Mouse (Mus musculus) cerebellum, adult 11 months (tissue): ENCODE measurements at regions not wholly inside any gene's neighbourhood (a gene's known extent, or its start where the extent isn't known, plus 50 kb on each side); places are given as distances from the start of the nearest gene placed in this dataset.

Experiments used
- DNase-seq: peaks from one replicate; pipeline ENCODE4 v3.0.0; 2022

- DNase-seq, result no peak
Measured at GRCm38 (mm10) chr16:46331336-46331735, 167.0 kb downstream of the Nectin3 start.

GRCm38 (mm10) chr16:46299079-46299721 is 144.3 kb upstream of the Gm4737 start:
- DNase-seq, result no peak

- no peak for DNase-seq
Measured at GRCm38 (mm10) chr16:46297192-46297591, 142.3 kb upstream of the Gm4737 start.

- DNase-seq, result no peak
Measured at GRCm38 (mm10) chr16:46296412-46296811, 141.5 kb upstream of the Gm4737 start.

- no peak for DNase-seq
Measured at GRCm38 (mm10) chr16:46293831-46294230, 139.0 kb upstream of the Gm4737 start.

GRCm38 (mm10) chr16:46291067-46291833 is 136.4 kb upstream of the Gm4737 start:
- no peak for DNase-seq

DNA sequence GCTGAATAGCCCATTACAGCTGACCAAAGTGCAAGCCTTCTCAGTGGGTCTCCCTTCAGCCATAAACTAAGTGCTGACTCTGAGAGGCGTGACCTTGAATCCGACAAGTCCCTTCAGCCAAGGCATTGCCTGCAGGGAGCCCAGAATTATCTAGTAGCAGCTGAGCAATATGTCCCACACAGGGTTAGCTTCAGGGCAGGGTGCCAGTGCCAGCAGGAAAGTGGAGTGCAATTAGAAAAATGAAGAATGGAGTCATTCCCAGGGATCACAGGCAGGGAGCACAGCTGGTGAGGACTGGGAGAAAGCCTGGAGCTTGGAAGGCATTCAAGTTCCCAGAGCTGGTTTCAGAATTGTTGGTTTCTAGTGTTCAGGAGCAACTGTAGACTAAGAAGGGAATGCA is 135.3 kb upstream of the Gm4737 start:
- peak; percentile 44 for DNase-seq

- DNase-seq, result no peak
Measured at GRCm38 (mm10) chr16:46267533-46267932, 112.7 kb upstream of the Gm4737 start.

- no peak for DNase-seq
Measured at GRCm38 (mm10) chr16:46251639-46252038, 96.8 kb upstream of the Gm4737 start.

DNA sequence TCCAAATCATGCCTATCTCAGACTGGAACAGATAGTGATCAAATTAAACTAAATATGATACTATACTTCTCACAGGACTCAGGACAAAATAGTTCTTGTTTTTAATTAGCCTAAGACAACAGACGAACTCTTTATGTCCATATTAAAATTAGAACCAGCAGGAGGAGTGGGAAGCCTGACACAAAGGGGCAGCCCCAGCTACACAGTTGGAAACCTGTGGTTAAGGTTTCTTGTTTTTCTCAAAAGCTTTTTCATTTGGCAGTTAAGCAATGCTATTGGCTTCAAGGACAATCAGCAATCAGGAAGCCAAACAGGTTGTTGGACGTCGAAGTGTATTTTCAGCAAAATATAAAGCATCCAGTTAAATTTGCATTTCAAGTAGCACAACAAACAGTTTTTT is 96.1 kb upstream of the Gm4737 start:
- no peak for DNase-seq

DNA sequence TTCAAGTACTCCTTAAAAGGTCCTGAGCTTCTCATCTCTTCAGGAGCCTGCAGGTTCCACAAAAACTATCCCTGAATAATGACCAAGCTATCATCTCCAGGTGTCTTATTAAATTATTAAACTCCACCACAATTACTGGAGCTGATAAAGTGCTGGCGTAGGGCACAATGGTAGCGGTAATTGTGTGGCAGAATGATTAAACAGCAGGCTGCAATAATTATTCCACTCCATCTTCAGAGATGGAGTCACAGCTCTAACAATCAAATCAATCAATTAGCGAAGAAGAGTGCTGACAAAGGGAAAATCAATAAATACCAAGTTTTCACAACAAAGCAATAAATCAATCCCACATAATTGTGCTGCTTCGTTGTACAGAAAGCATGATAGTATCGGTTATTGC is 90.7 kb upstream of the Gm4737 start:
- DNase-seq, result no peak

DNA sequence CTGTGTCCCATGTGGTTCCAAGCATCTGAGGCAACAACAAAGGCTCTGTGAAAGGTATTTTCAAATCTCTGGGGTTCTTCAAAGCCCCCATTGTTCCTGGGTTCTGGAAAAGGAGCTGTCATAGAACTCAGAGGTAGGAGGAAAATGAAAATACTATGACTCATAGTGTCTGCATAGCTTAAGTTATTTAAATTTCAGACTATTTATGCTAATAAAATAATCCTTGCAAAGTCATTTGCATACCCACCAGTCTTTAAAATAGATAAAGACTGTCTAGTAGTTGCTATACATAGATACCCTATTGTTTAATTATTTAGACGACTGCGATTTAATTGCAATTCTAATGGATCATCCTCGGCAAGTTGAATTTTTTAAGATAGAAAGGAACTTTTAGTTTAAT is 73.9 kb upstream of the Gm4737 start:
- no peak for DNase-seq

DNA sequence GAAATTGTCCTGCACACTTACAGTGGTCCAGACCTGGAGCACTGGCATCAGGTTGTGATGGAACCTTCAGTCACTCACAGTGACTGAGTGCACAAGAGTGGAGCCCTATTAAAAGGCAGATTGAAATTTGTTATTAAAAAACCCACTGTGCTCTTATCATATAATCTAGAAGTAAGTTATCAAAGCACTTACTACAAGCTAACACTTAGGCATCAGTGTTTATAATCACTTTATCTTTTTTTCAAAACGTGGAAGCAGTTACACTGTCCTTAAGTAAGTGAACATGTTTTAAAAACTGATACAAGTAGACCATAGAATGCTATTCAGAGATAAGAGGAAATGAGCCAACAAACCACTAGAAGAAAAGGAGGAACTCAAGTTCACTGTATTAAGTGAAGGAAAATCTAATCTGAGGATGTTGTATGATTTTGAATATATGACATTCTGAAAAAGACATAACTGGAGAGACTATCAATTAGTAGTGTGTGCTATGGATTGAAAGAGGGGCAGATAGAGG is 68.3 kb upstream of the Gm4737 start:
- DNase-seq, result no peak

GRCm38 (mm10) chr16:46212504-46212903 is 57.6 kb upstream of the Gm4737 start:
- no peak for DNase-seq

DNA sequence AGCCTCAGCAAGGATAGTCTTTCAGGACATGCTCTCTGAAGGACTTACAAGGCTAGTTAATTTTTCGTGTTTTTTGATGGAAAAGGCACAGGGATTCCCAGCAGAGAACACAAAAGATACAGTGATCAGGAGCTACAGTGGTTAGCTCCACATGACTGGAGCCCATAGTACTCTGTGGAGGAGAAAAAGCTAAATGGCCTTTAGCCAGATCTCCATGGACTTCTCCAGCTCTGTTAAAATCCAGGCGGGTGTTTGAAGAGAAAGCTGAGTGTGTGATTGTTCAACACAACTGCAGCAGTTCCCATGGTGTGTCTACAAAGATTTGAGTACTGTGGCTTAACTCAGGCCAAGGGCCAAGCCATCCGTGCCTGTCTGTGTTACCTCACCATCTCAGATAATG is 57.0 kb upstream of the Gm4737 start:
- no peak for DNase-seq

GRCm38 (mm10) chr16:46205114-46205513 is 50.2 kb upstream of the Gm4737 start:
- no peak for DNase-seq
